Mouse (Mus musculus): ENCODE results near the gene Ak5. TPM values are rescaled to one million over a fixed set of nuclear protein-coding genes. Genes with fewer than 3 reads are reported as not detected.
A peak's percentile ranks its signal among the peaks of the same experiment; 100 is the strongest.
"Not testable (repeated sequence)": the region's sequence is repeated elsewhere in the genome, so short reads cannot be mapped to it uniquely, and the experiment has no call there.

Ak5 gene
- polyA plus RNA-seq, 1 experiment from 2014 or later, result 1.7 TPM

DNA sequence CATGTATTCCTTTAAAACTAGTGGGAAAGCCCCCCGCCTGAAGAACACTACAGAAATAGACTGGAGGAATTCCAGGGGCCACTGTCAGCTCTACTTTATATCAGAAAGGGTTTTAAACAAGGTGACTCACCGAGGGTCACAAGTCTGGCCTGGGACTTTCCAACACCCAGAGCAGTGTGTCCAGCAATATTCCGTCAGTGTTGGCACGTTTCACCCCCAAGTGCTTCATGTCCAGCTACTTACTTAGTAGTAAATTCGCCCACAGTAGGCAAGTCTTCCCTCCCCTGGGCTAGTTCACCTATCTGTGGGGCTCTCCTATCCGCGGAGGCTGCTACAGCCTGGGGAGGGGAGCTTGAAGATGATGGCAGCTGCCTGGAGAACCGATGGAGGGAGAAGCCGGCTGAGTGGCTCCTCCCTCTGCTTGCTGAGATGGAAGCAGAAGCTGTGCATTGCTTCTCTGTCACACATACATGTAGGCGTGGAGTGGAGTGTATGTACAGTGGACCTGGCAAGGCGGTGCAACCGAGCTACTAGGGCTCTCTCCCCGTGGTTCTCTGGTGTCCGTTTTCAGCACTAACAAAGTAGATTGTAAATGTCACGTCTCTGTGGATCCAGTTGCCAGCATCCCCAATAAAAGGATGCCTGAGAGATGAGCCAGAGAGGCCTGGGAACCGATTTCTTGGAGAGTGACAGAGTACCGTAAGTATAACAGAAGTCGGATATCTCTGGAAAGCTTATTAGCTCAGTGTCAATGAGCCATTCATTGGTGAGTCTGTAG lies 198.5 kb downstream of the Ak5 start:
- Histone ChIP-seq H3K4me3 (no peak overlapping the region), H3K4me2 (no peak overlapping the region), H3K4me1 (peaks cover 22% of the 10 kb centered on the region; the same call in 1 of the 2 replicates), H3K27me3 (no peaks in the 10 kb centered on the region), H3K36me3 (no peaks in the 10 kb centered on the region), H3K9me3 (no peaks in the 10 kb centered on the region), H3K27ac (no peak overlapping the region; the same call in 1 of the 2 replicates), H3K9ac (no peak overlapping the region; the same call in 1 of the 2 replicates)
- 67% methylated on average over 18 of the region's 18 CpGs for WGBS
- no peak for ATAC-seq (ENCODE audit: insufficient number of reproducible peaks, insufficient read depth, low FRiP score, low TSS enrichment, low read depth)

DNA sequence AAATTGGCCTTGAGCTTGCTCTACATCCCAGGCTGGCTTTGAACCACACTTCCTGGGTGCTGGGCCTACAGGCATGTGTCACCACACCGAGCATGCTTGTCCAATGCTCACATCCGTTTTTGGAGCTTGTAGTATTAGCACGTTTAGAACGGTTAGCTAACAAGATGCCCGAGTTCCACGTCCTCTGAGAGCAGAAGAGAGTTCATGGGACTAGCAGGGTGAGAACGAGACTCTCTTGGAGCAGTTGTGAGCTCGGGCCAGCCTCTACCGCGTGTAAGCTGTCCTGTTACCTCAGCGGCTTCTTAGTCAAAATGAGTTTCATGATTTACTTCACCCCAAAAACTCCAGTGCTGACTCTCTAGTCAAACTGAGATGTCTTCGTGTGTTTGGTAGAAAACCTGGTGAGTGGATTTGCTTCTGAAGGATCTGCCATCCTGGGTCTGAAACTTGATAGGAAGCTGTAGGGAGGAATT lies 199.6 kb downstream of the Ak5 start:
- H3K4me2 ChIP-seq, result peak overlapping the region; percentile 0; the same call in 1 of the 2 replicates

GRCm38 (mm10) chr3:152468032-152468431 lies 200.1 kb downstream of the Ak5 start:
- H3K4me1 ChIP-seq, result peaks cover 22% of the 10 kb centered on the region; the same call in 1 of the 2 replicates
- H3K27me3 ChIP-seq, result no peaks in the 10 kb centered on the region
- H3K4me2 ChIP-seq, result no peak overlapping the region
- H3K4me3 ChIP-seq, result no peak overlapping the region
- H3K36me3 ChIP-seq, result 0 out of 2 replicates have a peak, but pooled peaks cover 4% of the 10 kb centered on the region
- ATAC-seq (ENCODE audit: insufficient number of reproducible peaks, insufficient read depth, low FRiP score, low TSS enrichment, low read depth), result no peak
- WGBS, result 89% methylated on average over 8 of the region's 8 CpGs
- H3K9me3 ChIP-seq, result no peaks in the 10 kb centered on the region
- no peak overlapping the region for H3K27ac ChIP-seq
- H3K9ac ChIP-seq, result no peak overlapping the region

More for the DNA sequence above, 199.6 kb downstream of the Ak5 start:
- Histone ChIP-seq H3K27ac (no peak overlapping the region), H3K4me3 (no peak overlapping the region), H3K27me3 (no peaks in the 10 kb centered on the region), H3K9me3 (no peaks in the 10 kb centered on the region), H3K4me1 (peaks cover 22% of the 10 kb centered on the region; the same call in 1 of the 2 replicates), H3K36me3 (no peaks in the 10 kb centered on the region), H3K9ac (no peak overlapping the region)
- no peak for ATAC-seq (ENCODE audit: insufficient number of reproducible peaks, insufficient read depth, low FRiP score, low TSS enrichment, low read depth)
- 76% methylated on average over 12 of the region's 12 CpGs for WGBS

DNA sequence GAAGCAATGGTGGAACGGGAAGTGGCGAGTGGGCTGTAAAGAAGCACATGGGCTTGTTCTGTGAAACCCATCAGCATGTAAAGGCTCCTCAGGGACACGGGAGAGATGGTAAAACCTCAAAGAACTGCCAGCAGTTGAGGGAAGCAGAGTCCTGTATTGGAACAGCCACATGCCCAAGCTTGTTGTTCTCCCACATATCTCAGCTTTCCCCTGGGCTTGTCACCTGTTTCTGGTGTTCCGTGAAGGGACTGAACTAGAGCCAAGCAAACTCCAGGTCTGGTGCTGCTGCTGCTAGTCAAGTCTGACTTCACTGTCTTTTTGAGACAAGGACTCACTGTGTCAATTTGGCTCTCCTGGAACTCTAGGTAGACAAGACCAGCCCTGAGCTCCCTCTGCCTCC lies 200.8 kb downstream of the Ak5 start:
- Histone ChIP-seq H3K9me3 (no peaks in the 10 kb centered on the region), H3K9ac (no peak overlapping the region), H3K4me1 (peaks cover 22% of the 10 kb centered on the region; the same call in 1 of the 2 replicates), H3K27ac (no peak overlapping the region; the same call in 1 of the 2 replicates), H3K4me3 (no peak overlapping the region), H3K4me2 (no peak overlapping the region), H3K27me3 (no peaks in the 10 kb centered on the region), H3K36me3 (peaks cover 8% of the 10 kb centered on the region; the same call in 1 of the 2 replicates)
- WGBS, result 72% methylated on average over 4 of the region's 4 CpGs
- ATAC-seq (ENCODE audit: insufficient number of reproducible peaks, insufficient read depth, low FRiP score, low TSS enrichment, low read depth), result no peak

GRCm38 (mm10) chr3:152466849-152467248 lies 201.3 kb downstream of the Ak5 start:
- no peak for ATAC-seq (ENCODE audit: insufficient number of reproducible peaks, insufficient read depth, low FRiP score, low TSS enrichment, low read depth)
- Histone ChIP-seq H3K27ac (no peak overlapping the region; the same call in 1 of the 2 replicates), H3K9ac (no peak overlapping the region), H3K4me3 (no peak overlapping the region), H3K4me2 (no peak overlapping the region), H3K9me3 (no peaks in the 10 kb centered on the region), H3K36me3 (peaks cover 13% of the 10 kb centered on the region), H3K4me1 (peaks cover 22% of the 10 kb centered on the region; the same call in 1 of the 2 replicates), H3K27me3 (no peaks in the 10 kb centered on the region)
- 89% methylated on average over 9 of the region's 9 CpGs for WGBS

GRCm38 (mm10) chr3:152465338-152465737 lies 202.8 kb downstream of the Ak5 start:
- H3K27me3 ChIP-seq, result no peaks in the 10 kb centered on the region
- peaks cover 26% of the 10 kb centered on the region; the same call in 1 of the 2 replicates for H3K4me1 ChIP-seq
- H3K4me3 ChIP-seq, result no peak overlapping the region
- H3K36me3 ChIP-seq, result peaks cover 28% of the 10 kb centered on the region
- H3K9ac ChIP-seq, result no peak overlapping the region
- no peak for ATAC-seq (ENCODE audit: insufficient number of reproducible peaks, insufficient read depth, low FRiP score, low TSS enrichment, low read depth)
- H3K4me2 ChIP-seq, result no peak overlapping the region
- H3K9me3 ChIP-seq, result no peaks in the 10 kb centered on the region
- 84% methylated on average over 6 of the region's 6 CpGs for WGBS
- no peak overlapping the region for H3K27ac ChIP-seq

GRCm38 (mm10) chr3:152464462-152464861 lies 203.7 kb downstream of the Ak5 start:
- peaks cover 22% of the 10 kb centered on the region; the same call in 1 of the 2 replicates for H3K4me1 ChIP-seq
- H3K27ac ChIP-seq, result no peak overlapping the region
- peaks cover 29% of the 10 kb centered on the region for H3K36me3 ChIP-seq
- no peaks in the 10 kb centered on the region for H3K9me3 ChIP-seq
- no peak overlapping the region for H3K9ac ChIP-seq
- no peak overlapping the region for H3K4me2 ChIP-seq
- 95% methylated on average over 3 of the region's 3 CpGs for WGBS
- ATAC-seq (ENCODE audit: insufficient number of reproducible peaks, insufficient read depth, low FRiP score, low TSS enrichment, low read depth), result no peak
- H3K4me3 ChIP-seq, result no peak overlapping the region
- no peaks in the 10 kb centered on the region for H3K27me3 ChIP-seq

DNA sequence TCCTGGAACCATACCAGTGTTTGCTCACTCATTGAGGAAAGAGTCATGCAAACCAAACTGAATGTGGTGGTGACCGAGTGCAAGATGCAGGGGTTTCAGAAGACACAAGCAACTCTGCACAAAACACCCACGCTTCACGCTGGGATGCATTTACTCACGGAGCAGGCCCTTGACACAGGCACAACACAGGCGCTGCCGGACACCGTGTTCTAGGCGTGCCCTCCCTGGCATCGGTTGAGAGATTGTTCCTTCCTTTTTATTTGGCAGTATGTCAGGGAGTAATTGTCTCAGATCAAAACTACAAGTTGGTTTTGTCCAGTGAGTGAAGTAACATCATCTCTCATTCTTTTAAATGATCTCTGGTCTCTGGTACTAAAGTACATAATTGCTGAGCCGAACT lies 205.3 kb downstream of the Ak5 start:
- Histone ChIP-seq H3K27ac (no peak overlapping the region), H3K9me3 (no peaks in the 10 kb centered on the region), H3K36me3 (peaks cover 39% of the 10 kb centered on the region), H3K4me1 (peaks cover 13% of the 10 kb centered on the region; the same call in 1 of the 2 replicates), H3K27me3 (no peaks in the 10 kb centered on the region), H3K9ac (no peak overlapping the region), H3K4me3 (no peak overlapping the region), H3K4me2 (no peak overlapping the region)
- 92% methylated on average over 10 of the region's 10 CpGs for WGBS
- ATAC-seq (ENCODE audit: insufficient number of reproducible peaks, insufficient read depth, low FRiP score, low TSS enrichment, low read depth), result no peak

GRCm38 (mm10) chr3:152462038-152462547 lies 206.1 kb downstream of the Ak5 start:
- WGBS, result 89% methylated on average over 10 of the region's 10 CpGs
- ATAC-seq (ENCODE audit: insufficient number of reproducible peaks, insufficient read depth, low FRiP score, low TSS enrichment, low read depth), result no peak
- Histone ChIP-seq H3K27ac (no peak overlapping the region), H3K4me3 (no peak overlapping the region), H3K36me3 (peaks cover 46% of the 10 kb centered on the region), H3K9ac (no peak overlapping the region), H3K4me1 (peaks cover 10% of the 10 kb centered on the region; the same call in 1 of the 2 replicates), H3K9me3 (no peaks in the 10 kb centered on the region), H3K27me3 (no peaks in the 10 kb centered on the region), H3K4me2 (no peak overlapping the region)

DNA sequence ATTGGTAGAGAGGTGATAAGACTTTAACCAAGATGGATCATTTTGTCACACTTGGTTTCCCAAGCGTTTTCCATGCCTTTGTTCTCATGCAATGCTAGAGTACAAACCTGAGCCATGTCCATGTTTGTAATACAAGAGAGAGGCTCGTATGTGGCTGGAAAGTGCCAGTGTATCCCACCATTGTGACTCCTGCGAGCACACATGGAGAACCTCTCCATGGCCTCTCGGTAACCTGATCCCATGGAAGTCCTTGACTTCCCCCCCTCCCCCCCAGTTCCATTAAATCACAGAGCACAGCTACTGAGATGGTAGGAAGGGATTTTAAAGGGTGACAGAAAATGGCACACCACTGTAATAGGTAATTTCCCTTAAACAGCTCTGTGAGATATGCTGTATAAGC lies 207.4 kb downstream of the Ak5 start:
- no peak overlapping the region for H3K4me3 ChIP-seq
- 34% methylated on average over 4 of the region's 4 CpGs for WGBS
- no peak for ATAC-seq (ENCODE audit: insufficient number of reproducible peaks, insufficient read depth, low FRiP score, low TSS enrichment, low read depth)
- no peak overlapping the region for H3K9ac ChIP-seq
- peaks cover 59% of the 10 kb centered on the region for H3K36me3 ChIP-seq
- 0 out of 2 replicates have a peak, but pooled peaks cover 7% of the 10 kb centered on the region for H3K4me1 ChIP-seq
- no peak overlapping the region for H3K27ac ChIP-seq
- no peak overlapping the region for H3K4me2 ChIP-seq
- H3K27me3 ChIP-seq, result no peaks in the 10 kb centered on the region
- H3K9me3 ChIP-seq, result no peaks in the 10 kb centered on the region

DNA sequence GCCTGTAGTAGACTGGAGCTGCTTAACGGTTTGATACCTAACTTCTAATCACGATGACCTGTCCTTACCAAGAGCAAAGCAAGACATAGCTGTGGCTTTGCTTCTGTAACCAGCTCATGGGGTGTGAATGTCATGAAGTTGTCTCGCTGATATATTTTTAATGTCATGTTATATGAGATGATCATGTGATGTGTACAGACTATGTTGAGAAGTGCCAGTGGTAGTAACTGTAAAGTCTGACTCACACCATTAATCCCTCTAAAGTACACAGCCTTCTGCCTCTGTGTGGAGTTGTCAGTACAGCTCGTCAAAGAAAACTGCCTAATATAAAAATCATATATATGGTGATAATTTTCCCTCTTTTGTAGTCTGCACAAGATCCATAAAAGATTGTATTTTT lies 209.3 kb downstream of the Ak5 start:
- H3K9me3 ChIP-seq; H3K9ac ChIP-seq; H3K27me3 ChIP-seq; H3K27ac ChIP-seq; H3K4me3 ChIP-seq; H3K4me2 ChIP-seq; H3K4me1 ChIP-seq; ATAC-seq (ENCODE audit: insufficient number of reproducible peaks, insufficient read depth, low FRiP score, low TSS enrichment, low read depth): not testable (repeated sequence)
- WGBS, result 90% methylated on average over 4 of the region's 4 CpGs
- H3K36me3 ChIP-seq, result peaks cover 77% of the 10 kb centered on the region
